Mouse (Mus musculus): ENCODE results near the gene Slc6a16. TPM values are rescaled to one million over a fixed set of nuclear protein-coding genes. Genes with fewer than 3 reads are reported as not detected.

Slc6a16 gene
- polyA plus RNA-seq, 1 experiment from 2014 or later: not detected

- Histone ChIP-seq H3K4me3 (replicated peaks) (no peak overlapping the region), H3K9ac (no peak overlapping the region), H3K4me1 (replicated peaks) (no peaks in the 10 kb centered on the region), H3K36me3 (replicated peaks) (no peaks in the 10 kb centered on the region), H3K4me2 (no peak overlapping the region), H3K27me3 (no peaks in the 10 kb centered on the region; the same call in 1 of the 2 replicates), H3K27ac (replicated peaks) (no peak overlapping the region), H3K9me3 (replicated peaks) (no peaks in the 10 kb centered on the region)
- WGBS (ENCODE audit: insufficient replicate concordance): 48% methylated on average over 11 of the region's 11 CpGs
- no peak for ATAC-seq (ENCODE audit: insufficient read depth)
Observed at GRCm38 (mm10) chr7:45257063-45257840, 16.4 kb downstream of the Slc6a16 start.

- ATAC-seq (ENCODE audit: insufficient read depth): no peak
- H3K9ac ChIP-seq: no peak overlapping the region
- no peaks in the 10 kb centered on the region for H3K9me3 ChIP-seq (replicated peaks)
- 61% methylated on average over 8 of the region's 8 CpGs for WGBS (ENCODE audit: insufficient replicate concordance)
- no peak overlapping the region for H3K4me2 ChIP-seq
- H3K27ac ChIP-seq (replicated peaks): no peak overlapping the region
- no peaks in the 10 kb centered on the region for H3K4me1 ChIP-seq (replicated peaks)
- H3K36me3 ChIP-seq (replicated peaks): no peaks in the 10 kb centered on the region
- no peaks in the 10 kb centered on the region; the same call in 1 of the 2 replicates for H3K27me3 ChIP-seq
- no peak overlapping the region for H3K4me3 ChIP-seq (replicated peaks)
Observed at GRCm38 (mm10) chr7:45259281-45259680, 18.4 kb downstream of the Slc6a16 start.

GRCm38 (mm10) chr7:45262266-45262665 is 21.4 kb downstream of the Slc6a16 start:
- no peak overlapping the region for H3K9ac ChIP-seq
- H3K27ac ChIP-seq (replicated peaks): no peak overlapping the region
- H3K4me3 ChIP-seq (replicated peaks): no peak overlapping the region
- no peak for ATAC-seq (ENCODE audit: insufficient read depth)
- no peaks in the 10 kb centered on the region for H3K9me3 ChIP-seq (replicated peaks)
- no peaks in the 10 kb centered on the region; the same call in 1 of the 2 replicates for H3K27me3 ChIP-seq
- no peaks in the 10 kb centered on the region for H3K4me1 ChIP-seq (replicated peaks)
- no peak overlapping the region for H3K4me2 ChIP-seq
- H3K36me3 ChIP-seq (replicated peaks): no peaks in the 10 kb centered on the region
- 51% methylated on average over 7 of the region's 7 CpGs for WGBS (ENCODE audit: insufficient replicate concordance)

GRCm38 (mm10) chr7:45263006-45263607 is 22.2 kb downstream of the Slc6a16 start:
- Histone ChIP-seq H3K9me3 (replicated peaks) (no peaks in the 10 kb centered on the region), H3K27me3 (peaks cover 7% of the 10 kb centered on the region), H3K36me3 (replicated peaks) (no peaks in the 10 kb centered on the region), H3K4me2 (no peak overlapping the region), H3K27ac (replicated peaks) (no peak overlapping the region), H3K4me1 (replicated peaks) (no peaks in the 10 kb centered on the region), H3K4me3 (replicated peaks) (no peak overlapping the region), H3K9ac (no peak overlapping the region)
- no peak for ATAC-seq (ENCODE audit: insufficient read depth)
- 53% methylated on average over 7 of the region's 7 CpGs for WGBS (ENCODE audit: insufficient replicate concordance)

GRCm38 (mm10) chr7:45264348-45264747 is 23.5 kb downstream of the Slc6a16 start:
- H3K4me1 ChIP-seq (replicated peaks): no peaks in the 10 kb centered on the region
- no peak for ATAC-seq (ENCODE audit: insufficient read depth)
- no peak overlapping the region for H3K4me2 ChIP-seq
- no peaks in the 10 kb centered on the region for H3K9me3 ChIP-seq (replicated peaks)
- H3K27ac ChIP-seq (replicated peaks): no peak overlapping the region
- 52% methylated on average over 3 of the region's 3 CpGs for WGBS (ENCODE audit: insufficient replicate concordance)
- no peak overlapping the region for H3K9ac ChIP-seq
- no peaks in the 10 kb centered on the region for H3K36me3 ChIP-seq (replicated peaks)
- H3K4me3 ChIP-seq (replicated peaks): no peak overlapping the region
- peaks cover 12% of the 10 kb centered on the region for H3K27me3 ChIP-seq

- H3K36me3 ChIP-seq (replicated peaks): no peaks in the 10 kb centered on the region
- H3K4me1 ChIP-seq (replicated peaks): no peaks in the 10 kb centered on the region
- ATAC-seq (ENCODE audit: insufficient read depth): no peak
- WGBS (ENCODE audit: insufficient replicate concordance): 45% methylated on average over 1 of the region's 1 CpGs
- no peaks in the 10 kb centered on the region for H3K9me3 ChIP-seq (replicated peaks)
- no peak overlapping the region for H3K4me2 ChIP-seq
- H3K9ac ChIP-seq: no peak overlapping the region
- H3K27ac ChIP-seq (replicated peaks): no peak overlapping the region
- H3K4me3 ChIP-seq (replicated peaks): no peak overlapping the region
- peaks cover 12% of the 10 kb centered on the region for H3K27me3 ChIP-seq
Observed at GRCm38 (mm10) chr7:45265518-45265917, 24.6 kb downstream of the Slc6a16 start.

- no peak overlapping the region for H3K9ac ChIP-seq
- no peak for ATAC-seq (ENCODE audit: insufficient read depth)
- no peak overlapping the region for H3K4me2 ChIP-seq
- H3K4me1 ChIP-seq (replicated peaks): peaks cover 6% of the 10 kb centered on the region
- no peak overlapping the region for H3K27ac ChIP-seq (replicated peaks)
- no peaks in the 10 kb centered on the region for H3K36me3 ChIP-seq (replicated peaks)
- peaks cover 7% of the 10 kb centered on the region for H3K27me3 ChIP-seq
- no peak overlapping the region for H3K4me3 ChIP-seq (replicated peaks)
- 59% methylated on average over 10 of the region's 10 CpGs for WGBS (ENCODE audit: insufficient replicate concordance)
- H3K9me3 ChIP-seq (replicated peaks): no peaks in the 10 kb centered on the region
Observed at GRCm38 (mm10) chr7:45272786-45273412, 32.0 kb downstream of the Slc6a16 start.

GRCm38 (mm10) chr7:45273672-45274071 is 32.8 kb downstream of the Slc6a16 start:
- no peak overlapping the region for H3K27ac ChIP-seq (replicated peaks)
- no peak overlapping the region for H3K4me3 ChIP-seq (replicated peaks)
- WGBS (ENCODE audit: insufficient replicate concordance): 54% methylated on average over 8 of the region's 8 CpGs
- H3K27me3 ChIP-seq: no peaks in the 10 kb centered on the region
- H3K4me2 ChIP-seq: no peak overlapping the region
- H3K36me3 ChIP-seq (replicated peaks): no peaks in the 10 kb centered on the region
- 0 out of 2 replicates have a peak, but pooled peaks have one; percentile 31 for ATAC-seq (ENCODE audit: insufficient read depth)
- no peak overlapping the region for H3K9ac ChIP-seq
- H3K4me1 ChIP-seq (replicated peaks): peaks cover 6% of the 10 kb centered on the region
- no peaks in the 10 kb centered on the region for H3K9me3 ChIP-seq (replicated peaks)

- no peak for ATAC-seq (ENCODE audit: insufficient read depth)
- 0 out of 2 replicates have a peak, but pooled peaks cover 14% of the 10 kb centered on the region for H3K27me3 ChIP-seq
- peak within 1 kb of the TSS; percentile 15; the same call in 1 of the 2 replicates for H3K9ac ChIP-seq
- no peaks in the 10 kb centered on the region for H3K9me3 ChIP-seq (replicated peaks)
- WGBS (ENCODE audit: insufficient replicate concordance): 5% methylated on average over 44 of the region's 44 CpGs
- no peak within 1 kb of the TSS for H3K27ac ChIP-seq (replicated peaks)
- H3K36me3 ChIP-seq (replicated peaks): no peaks in the 10 kb centered on the region
- H3K4me1 ChIP-seq (replicated peaks): peaks cover 6% of the 10 kb centered on the region
- H3K4me3 ChIP-seq (replicated peaks): peak within 1 kb of the TSS; percentile 52
- H3K4me2 ChIP-seq: peak within 1 kb of the TSS; percentile 72
Observed at GRCm38 (mm10) chr7:45277136-45277760, 36.4 kb downstream of the Slc6a16 start, which contains the start of gene Slc6a21. Gene Slc6a21 (plus strand): TSS chr7:45277513.

- no peak for ATAC-seq (ENCODE audit: insufficient read depth)
- no peaks in the 10 kb centered on the region for H3K36me3 ChIP-seq (replicated peaks)
Observed at GRCm38 (mm10) chr7:45286486-45286885, 45.6 kb downstream of the Slc6a16 start.

GRCm38 (mm10) chr7:45296626-45297025 is 55.7 kb downstream of the Slc6a16 start:
- ATAC-seq (ENCODE audit: insufficient read depth): no peak
- H3K9ac ChIP-seq: no peak overlapping the region
- no peak overlapping the region for H3K4me2 ChIP-seq

More at GRCm38 (mm10) chr7:45286486-45286885, 45.6 kb downstream of the Slc6a16 start:
- H3K27ac ChIP-seq (replicated peaks): no peak overlapping the region
- no peaks in the 10 kb centered on the region for H3K27me3 ChIP-seq
- WGBS (ENCODE audit: insufficient replicate concordance): 73% methylated on average over 13 of the region's 13 CpGs
- H3K4me2 ChIP-seq: no peak overlapping the region
- H3K4me1 ChIP-seq (replicated peaks): no peaks in the 10 kb centered on the region
- H3K9me3 ChIP-seq (replicated peaks): no peaks in the 10 kb centered on the region
- no peak overlapping the region for H3K9ac ChIP-seq
- H3K4me3 ChIP-seq (replicated peaks): no peak overlapping the region

More at GRCm38 (mm10) chr7:45296626-45297025, 55.7 kb downstream of the Slc6a16 start:
- no peaks in the 10 kb centered on the region for H3K4me1 ChIP-seq (replicated peaks)
- no peak overlapping the region for H3K27ac ChIP-seq (replicated peaks)
- H3K36me3 ChIP-seq (replicated peaks): no peaks in the 10 kb centered on the region
- peaks cover 10% of the 10 kb centered on the region; the same call in 1 of the 2 replicates for H3K27me3 ChIP-seq
- 77% methylated on average over 1 of the region's 1 CpGs for WGBS (ENCODE audit: insufficient replicate concordance)
- H3K9me3 ChIP-seq (replicated peaks): no peaks in the 10 kb centered on the region
- no peak overlapping the region for H3K4me3 ChIP-seq (replicated peaks)
